Mouse (Mus musculus) lung, postnatal 36 days (tissue): ENCODE measurements around the gene Endou.
A peak's percentile ranks its signal among the peaks of the same experiment; 100 is the strongest.

Experiments
- DNase-seq: peaks from one replicate; pipeline ENCODE4 v3.0.0; 2022; ENCODE audit warnings: mixed read lengths

The Endou gene

GRCm38 (mm10) chr15:97725198-97725785, 5.8 kb downstream of the Endou start:
- no peak for DNase-seq

- no peak for DNase-seq
These were observed 6.6 kb downstream of the Endou start for GRCm38 (mm10) chr15:97724346-97725197.

- DNase-seq = no peak
These were observed 7.4 kb downstream of the Endou start for GRCm38 (mm10) chr15:97723536-97724345.

- no peak for DNase-seq
These were observed 10.0 kb downstream of the Endou start for GRCm38 (mm10) chr15:97721008-97721701.

GRCm38 (mm10) chr15:97720026-97720675, 11.0 kb downstream of the Endou start:
- peak; percentile 59 for DNase-seq

- DNase-seq = no peak
These were observed 11.6 kb downstream of the Endou start for GRCm38 (mm10) chr15:97719494-97719893.

GRCm38 (mm10) chr15:97718535-97719155, 12.5 kb downstream of the Endou start:
- peak; percentile 59 for DNase-seq

GRCm38 (mm10) chr15:97717861-97718534, 13.1 kb downstream of the Endou start:
- DNase-seq = peak; percentile 82

- no peak for DNase-seq
These were observed 14.4 kb downstream of the Endou start for GRCm38 (mm10) chr15:97716782-97717181.

- DNase-seq = no peak
These were observed 15.4 kb downstream of the Endou start for GRCm38 (mm10) chr15:97715734-97716133.

- no peak for DNase-seq
These were observed 16.1 kb downstream of the Endou start for GRCm38 (mm10) chr15:97715083-97715482.

GRCm38 (mm10) chr15:97712546-97712945, 18.6 kb downstream of the Endou start:
- DNase-seq = no peak

GRCm38 (mm10) chr15:97710906-97711305, 20.2 kb downstream of the Endou start:
- no peak for DNase-seq

GRCm38 (mm10) chr15:97705211-97706050, 25.7 kb downstream of the Endou start, which contains the start of gene Rpap3:
Gene Rpap3, minus strand, starts transcription at chr15:97705825.
- DNase-seq = peak; percentile 87

- DNase-seq = no peak
These were observed 34.5 kb downstream of the Endou start for GRCm38 (mm10) chr15:97696616-97697015.

- DNase-seq = peak; percentile 9
These were observed 37.7 kb downstream of the Endou start for GRCm38 (mm10) chr15:97693411-97693810.

GRCm38 (mm10) chr15:97684118-97684517, 47.0 kb downstream of the Endou start:
- no peak for DNase-seq

- DNase-seq = no peak
These were observed 49.1 kb downstream of the Endou start for GRCm38 (mm10) chr15:97682053-97682452.

GRCm38 (mm10) chr15:97679991-97680681, 51.0 kb downstream of the Endou start:
- DNase-seq = no peak
